Mouse (Mus musculus) sigmoid colon, adult 10 weeks (tissue): ENCODE data around the gene Alkbh7. TPM values are rescaled to one million over a fixed set of nuclear protein-coding genes. Genes with fewer than 3 reads are reported as not detected.

Experiments used
- polyA plus RNA-seq: library from polyadenylated mRNA; stranded (reverse); fragments of 350-450 nt; fragmentation: Illumina TruSeq; extraction: RNeasy Lipid Tissue Mini Kit (QIAGEN cat#74804); gene quantifications from one replicate; pipeline ENCODE4 v1.2.3, GENCODE M21; 2014; ENCODE audit warnings: low read depth, low replicate concordance

The Alkbh7 gene
- 3.2 TPM for polyA plus RNA-seq

GRCm38 (mm10) chr17:56997029-56997667 is at the start of gene Alkbh7:
TSS of gene Alkbh7 (plus strand) at chr17:56997339.

GRCm38 (mm10) chr17:56982013-56982412 is 15.1 kb upstream of the Alkbh7 start, which contains the start of gene Acer1:
TSS of gene Acer1 (minus strand) at chr17:56982126.

GRCm38 (mm10) chr17:56990115-56990746 is 6.9 kb upstream of the Alkbh7 start, which contains the start of gene Clpp:
TSS of gene Clpp (plus strand) at chr17:56990305.

GRCm38 (mm10) chr17:56999968-57000609 is 3.0 kb downstream of the Alkbh7 start, which contains the start of gene Pspn:
TSS of gene Pspn (minus strand) at chr17:57000018.

GRCm38 (mm10) chr17:57011236-57012141 is 14.3 kb downstream of the Alkbh7 start, which contains the start of the genes Gtf2f1 and Gm17949:
TSS of gene Gtf2f1 (minus strand) at chr17:57011288.
TSS of gene Gm17949 (plus strand) at chr17:57011469.

GRCm38 (mm10) chr17:57030931-57031660 is 34.0 kb downstream of the Alkbh7 start, which contains the start of gene Khsrp:
TSS of gene Khsrp (minus strand) at chr17:57031522.

GRCm38 (mm10) chr17:57041554-57041953 is 44.4 kb downstream of the Alkbh7 start, which contains the start of gene Slc25a41:
TSS of gene Slc25a41 (minus strand) at chr17:57041654.

Other genes starting within 250 kb of the Alkbh7 start
- not detected for gene Nrtn, start 239.8 kb upstream of the Alkbh7 start, polyA plus RNA-seq
- gene Dus3l, start 232.6 kb upstream of the Alkbh7 start, polyA plus RNA-seq: 1.8 TPM
- not detected for gene Prr22, start 227.1 kb upstream of the Alkbh7 start, polyA plus RNA-seq
- 0.38 TPM for gene Rfx2, start 166.3 kb upstream of the Alkbh7 start, polyA plus RNA-seq
- not detected for gene Acsbg2, start 122.9 kb upstream of the Alkbh7 start, polyA plus RNA-seq
- gene 1700061G19Rik, start 121.9 kb upstream of the Alkbh7 start, polyA plus RNA-seq: not detected
- gene Mllt1, start 61.9 kb upstream of the Alkbh7 start, polyA plus RNA-seq: 1.1 TPM
- 34.9 TPM for gene Acer1, start 15.2 kb upstream of the Alkbh7 start, polyA plus RNA-seq
- gene Clpp, start 7.0 kb upstream of the Alkbh7 start, polyA plus RNA-seq: 1.6 TPM
- not detected for gene Pspn, start 2.7 kb downstream of the Alkbh7 start, polyA plus RNA-seq
- gene Gtf2f1, start 13.9 kb downstream of the Alkbh7 start, polyA plus RNA-seq: 2.0 TPM
- gene Gm17949, start 14.1 kb downstream of the Alkbh7 start, polyA plus RNA-seq: not detected
- gene Khsrp, start 34.2 kb downstream of the Alkbh7 start, polyA plus RNA-seq: 8.6 TPM
- gene Slc25a41, start 44.3 kb downstream of the Alkbh7 start, polyA plus RNA-seq: not detected
- gene Crb3, start 61.8 kb downstream of the Alkbh7 start, polyA plus RNA-seq: 38.8 TPM
- 6.9 TPM for gene Slc25a23, start 62.5 kb downstream of the Alkbh7 start, polyA plus RNA-seq
- 5.6 TPM for gene Dennd1c, start 81.2 kb downstream of the Alkbh7 start, polyA plus RNA-seq
- gene Tubb4a, start 90.4 kb downstream of the Alkbh7 start, polyA plus RNA-seq: 1.0 TPM
- 0.47 TPM for gene Tnfsf9, start 108.0 kb downstream of the Alkbh7 start, polyA plus RNA-seq
- not detected for gene Cd70, start 152.4 kb downstream of the Alkbh7 start, polyA plus RNA-seq
- not detected for gene Tnfsf14, start 196.8 kb downstream of the Alkbh7 start, polyA plus RNA-seq
- 48.2 TPM for gene C3, start 230.8 kb downstream of the Alkbh7 start, polyA plus RNA-seq